Mouse (Mus musculus) mouse embryonic stem cell (cell line): Measurements from ENCODE around the gene Uqcrfs1.

Source experiments
- in situ Hi-C, 2 experiments: fragments of 300-500 bp; cut with MboI; formaldehyde crosslinking; loops; 1 replicate in 1 of 2; 3 replicates in 1 of 2; pipeline ENCODE4 v1.14.3; 2019 to 2020; ENCODE audit warnings: low sequenced_read_pairs in 2 of 2, low pct_unique_long_range_greater_than_20kb in 1 of 2, mixed read lengths in 1 of 2; ENCODE audit not compliant: unreplicated experiment in 1 of 2

Uqcrfs1 gene

DNA sequence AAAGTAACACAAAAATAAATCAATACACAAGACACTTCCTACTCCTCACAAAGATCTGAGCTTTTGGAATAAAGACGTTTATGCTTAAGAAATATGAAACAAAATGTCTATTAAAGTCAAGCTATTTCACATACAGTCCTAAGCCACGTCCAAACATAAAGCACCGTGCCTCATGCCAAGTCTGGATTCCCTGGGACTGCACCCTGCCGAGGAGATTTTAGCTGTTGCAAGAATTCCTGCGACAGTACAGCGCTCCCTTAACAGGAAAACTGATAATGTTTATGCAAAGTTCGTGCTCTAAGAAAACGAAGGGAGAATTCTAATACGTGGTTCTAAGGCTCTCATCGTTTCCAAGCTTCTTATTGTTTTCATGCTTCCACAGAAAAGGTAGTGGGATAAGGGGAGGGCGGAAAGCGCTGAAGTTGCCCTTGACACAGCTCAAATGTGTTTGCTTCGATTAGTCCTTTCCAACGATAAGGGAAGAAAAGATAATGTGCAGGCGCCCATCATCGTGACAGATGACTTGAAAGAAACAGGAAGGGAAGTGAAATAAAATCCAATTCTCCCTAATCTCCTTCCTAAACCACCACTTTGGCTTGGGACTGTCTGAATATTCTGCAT lies 23.8 kb downstream of the Uqcrfs1 start:
- in situ Hi-C loops: loop anchor here in 1 of 2 experiments (10.0 kb wide), 2 partner anchors 257 to 437 kb away; no protein-coding TSS in a partner anchor

DNA sequence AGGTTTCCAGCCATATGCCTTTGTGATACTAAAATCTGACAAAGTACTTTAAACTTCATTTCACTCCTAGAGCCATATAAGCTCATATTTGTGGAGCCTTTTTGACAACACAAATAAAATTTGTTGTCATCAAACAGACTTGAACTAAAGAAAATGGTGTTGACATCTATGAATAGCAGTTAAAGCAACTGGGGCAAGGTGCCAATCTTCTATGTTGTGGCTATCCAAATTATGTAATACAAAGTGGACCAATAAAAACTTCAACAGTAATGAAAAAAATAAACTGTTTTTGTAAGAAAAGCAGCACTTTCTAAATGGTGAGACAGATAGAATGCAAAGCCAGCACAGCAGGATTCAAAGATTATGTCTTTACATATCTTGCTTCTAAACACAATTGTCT lies 27.0 kb downstream of the Uqcrfs1 start:
- in situ Hi-C loops: no loop called here

DNA sequence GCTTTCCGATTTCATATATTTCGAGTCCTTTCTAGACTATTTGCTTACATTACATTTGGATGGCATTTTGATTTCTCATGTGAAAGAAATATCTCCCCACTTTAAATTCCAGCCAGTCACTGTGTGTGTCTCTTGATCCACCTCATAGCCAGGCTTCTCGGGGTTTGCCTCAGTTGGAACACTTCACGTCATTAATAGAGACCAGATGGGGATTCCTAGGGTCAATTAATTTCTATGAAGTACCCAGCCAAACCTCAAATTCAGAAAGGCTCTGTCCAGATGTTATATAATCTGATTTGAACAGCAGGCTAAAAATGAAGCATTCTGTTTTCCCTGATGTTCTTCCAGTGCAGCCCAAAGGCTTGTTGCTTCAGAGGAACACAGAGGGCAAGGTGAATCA lies 37.5 kb downstream of the Uqcrfs1 start:
- in situ Hi-C loops: no loop called here

DNA sequence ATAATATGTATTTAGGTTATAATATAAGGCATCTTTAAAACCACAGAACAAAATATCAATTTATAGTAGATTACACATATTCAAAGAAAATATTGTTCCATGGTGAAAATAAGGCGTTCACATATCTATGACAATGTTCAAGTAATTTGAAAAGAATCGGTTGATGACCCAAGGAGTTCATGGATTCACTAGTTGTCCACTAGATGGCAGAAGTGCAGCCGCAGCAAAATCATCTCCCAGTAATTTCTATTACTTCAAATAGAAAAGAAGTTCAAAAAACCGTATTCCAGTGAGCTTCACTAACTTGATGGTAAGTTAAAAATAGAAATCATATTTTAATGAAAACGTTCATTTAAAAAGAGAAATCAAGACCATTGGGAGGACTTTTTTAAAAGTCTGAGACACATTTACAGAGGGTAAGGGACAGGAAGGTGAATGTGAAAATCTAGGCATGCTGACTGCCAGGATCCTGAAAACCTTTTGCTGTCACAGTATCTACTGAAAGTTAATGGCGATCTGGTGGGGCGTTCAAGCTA lies 43.2 kb downstream of the Uqcrfs1 start:
- in situ Hi-C loops: no loop called here
